Mouse (Mus musculus): ENCODE measurements around the gene Prcc. TPM values are rescaled to one million over a fixed set of nuclear protein-coding genes. Genes with fewer than 3 reads are reported as not detected.
A peak's percentile ranks its signal among the peaks of the same experiment; 100 is the strongest.
"Not testable (repeated sequence)": the region's sequence is repeated elsewhere in the genome, so short reads cannot be mapped to it uniquely, and the experiment has no call there.

Gene Prcc
- polyA plus RNA-seq, 1 experiment from 2014 or later: 30.4 TPM

DNA sequence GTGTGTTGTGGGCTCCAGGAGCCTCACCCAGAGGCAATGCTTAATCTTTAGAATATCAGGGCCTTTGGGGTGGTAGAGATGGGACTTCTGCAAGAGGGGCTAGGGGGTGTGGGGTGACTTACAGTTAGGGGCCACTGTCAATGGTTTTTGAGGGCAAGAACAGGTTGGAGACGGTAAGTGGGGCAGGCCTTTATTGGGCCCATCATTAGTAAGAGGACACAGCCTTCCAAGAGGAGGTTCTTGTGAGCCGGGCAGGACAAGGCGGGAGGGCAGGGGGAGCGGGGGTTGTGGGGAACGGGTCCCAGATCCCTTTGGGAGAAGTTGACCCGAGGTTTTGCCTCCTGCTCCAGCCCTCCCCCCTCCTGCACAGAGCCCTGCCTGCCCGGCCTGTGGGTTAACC lies 28.1 kb upstream of the Prcc start:
- no peak overlapping the region for H3K4me3 ChIP-seq (ENCODE audit: inconsistent target)
- peaks cover 37% of the 10 kb centered on the region; the same call in 1 of the 2 replicates for H3K36me3 ChIP-seq (ENCODE audit: inconsistent target)
- H3K79me2 ChIP-seq (ENCODE audit: inconsistent target): peaks cover 55% of the 10 kb centered on the region
- WGBS (ENCODE audit: missing documents): 88% methylated on average over 7 of the region's 7 CpGs
- H3K27ac ChIP-seq: no peak overlapping the region

DNA sequence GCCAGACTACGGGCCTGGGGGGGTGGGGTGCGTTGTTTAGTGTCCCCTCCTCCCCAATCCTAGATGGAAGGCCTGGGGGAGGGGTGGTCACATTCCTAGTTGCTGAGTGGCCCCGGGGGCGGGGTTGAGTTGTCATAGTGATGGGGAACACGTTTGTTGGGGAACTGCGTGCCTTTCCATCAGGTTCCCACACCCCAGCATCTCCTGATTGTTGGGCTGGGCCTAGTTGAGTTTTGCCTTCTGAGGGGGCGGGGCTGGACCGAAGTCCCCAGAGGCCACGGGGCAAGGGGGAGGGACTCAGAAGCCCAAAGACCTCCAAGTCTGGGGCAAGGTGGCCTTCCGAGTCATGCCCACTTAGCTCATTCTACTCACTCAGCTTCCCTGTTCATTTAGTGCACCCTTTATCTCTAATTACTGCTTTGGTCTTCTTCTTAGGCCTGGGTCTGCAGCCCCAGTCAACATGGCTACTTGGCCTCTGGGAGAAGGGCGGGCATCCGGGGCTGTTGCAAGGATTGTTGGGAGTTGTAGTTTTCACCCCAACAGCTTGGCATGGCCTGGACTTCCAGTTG lies 25.2 kb upstream of the Prcc start:
- WGBS (ENCODE audit: missing documents): 26% methylated on average over 12 of the region's 12 CpGs
- Histone ChIP-seq H3K36me3 (ENCODE audit: inconsistent target) (peaks cover 26% of the 10 kb centered on the region; the same call in 1 of the 2 replicates), H3K27ac (peak overlapping the region; percentile 85), H3K4me3 (ENCODE audit: inconsistent target) (peak overlapping the region; percentile 28; the same call in 1 of the 2 replicates), H3K79me2 (ENCODE audit: inconsistent target) (peaks cover 73% of the 10 kb centered on the region)

- peaks cover 18% of the 10 kb centered on the region; the same call in 1 of the 2 replicates for H3K36me3 ChIP-seq (ENCODE audit: inconsistent target)
Observed at GRCm38 (mm10) chr3:87909874-87910273, 24.5 kb upstream of the Prcc start.

DNA sequence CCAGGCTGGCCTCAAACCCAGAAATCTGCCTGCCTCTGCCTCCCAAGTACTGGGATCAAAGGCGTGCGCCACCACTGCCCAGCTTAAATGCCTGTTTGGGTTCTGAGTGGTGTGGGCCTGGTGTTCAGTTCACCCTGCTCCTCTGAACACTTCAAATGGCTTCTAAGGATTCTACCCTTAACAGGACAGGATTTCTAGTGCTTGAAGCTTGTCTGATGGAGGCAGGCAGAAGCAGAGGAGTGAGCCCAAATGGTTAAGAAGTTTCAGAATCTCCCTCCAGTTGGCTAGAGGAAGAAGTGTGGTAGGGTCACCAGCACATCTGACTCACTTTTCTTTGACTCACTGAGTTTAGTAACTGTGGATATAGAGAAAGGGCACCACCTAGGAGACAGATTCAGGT lies 24.0 kb upstream of the Prcc start:
- H3K4me3 ChIP-seq (ENCODE audit: inconsistent target): no peak overlapping the region
- peaks cover 13% of the 10 kb centered on the region; the same call in 1 of the 2 replicates for H3K36me3 ChIP-seq (ENCODE audit: inconsistent target)
- H3K79me2 ChIP-seq (ENCODE audit: inconsistent target): peaks cover 73% of the 10 kb centered on the region
- H3K27ac ChIP-seq: peak overlapping the region; percentile 85
- WGBS (ENCODE audit: missing documents): 86% methylated on average over 2 of the region's 2 CpGs

More at GRCm38 (mm10) chr3:87909874-87910273, 24.5 kb upstream of the Prcc start:
- 40% methylated on average over 4 of the region's 4 CpGs for WGBS (ENCODE audit: missing documents)
- Histone ChIP-seq H3K79me2 (ENCODE audit: inconsistent target) (peaks cover 73% of the 10 kb centered on the region), H3K27ac (peak overlapping the region; percentile 85), H3K4me3 (ENCODE audit: inconsistent target) (peak overlapping the region; percentile 28; the same call in 1 of the 2 replicates)

GRCm38 (mm10) chr3:87907906-87908305 lies 22.5 kb upstream of the Prcc start:
- peak overlapping the region; percentile 66 for H3K27ac ChIP-seq

GRCm38 (mm10) chr3:87906981-87907857 lies 21.8 kb upstream of the Prcc start:
- WGBS (ENCODE audit: missing documents): under 1% methylated on average over 25 of the region's 27 CpGs
- no peaks in the 10 kb centered on the region for H3K36me3 ChIP-seq (ENCODE audit: inconsistent target)
- H3K79me2 ChIP-seq (ENCODE audit: inconsistent target): peaks cover 55% of the 10 kb centered on the region
- H3K4me3 ChIP-seq (ENCODE audit: inconsistent target): peak overlapping the region; percentile 84
- peak overlapping the region; percentile 66 for H3K27ac ChIP-seq

More at GRCm38 (mm10) chr3:87907906-87908305, 22.5 kb upstream of the Prcc start:
- H3K79me2 ChIP-seq (ENCODE audit: inconsistent target): peaks cover 62% of the 10 kb centered on the region
- no peaks in the 10 kb centered on the region for H3K36me3 ChIP-seq (ENCODE audit: inconsistent target)
- 29% methylated on average over 1 of the region's 1 CpGs for WGBS (ENCODE audit: missing documents)
- H3K4me3 ChIP-seq (ENCODE audit: inconsistent target): peak overlapping the region; percentile 84

GRCm38 (mm10) chr3:87906601-87906980 lies 21.2 kb upstream of the Prcc start:
- H3K36me3 ChIP-seq (ENCODE audit: inconsistent target): no peaks in the 10 kb centered on the region
- H3K79me2 ChIP-seq (ENCODE audit: inconsistent target): peaks cover 49% of the 10 kb centered on the region
- H3K4me3 ChIP-seq (ENCODE audit: inconsistent target): peak overlapping the region; percentile 84
- 3% methylated on average over 39 of the region's 47 CpGs for WGBS (ENCODE audit: missing documents)
- peak overlapping the region; percentile 66; the same call in 1 of the 2 replicates for H3K27ac ChIP-seq

GRCm38 (mm10) chr3:87905880-87906485 lies 20.6 kb upstream of the Prcc start, which contains the start of gene Hdgf:
TSS of gene Hdgf (plus strand) at chr3:87906321.
- H3K79me2 ChIP-seq (ENCODE audit: inconsistent target): peaks cover 43% of the 10 kb centered on the region
- peak within 1 kb of the TSS; percentile 66 for H3K27ac ChIP-seq
- no peaks in the 10 kb centered on the region for H3K36me3 ChIP-seq (ENCODE audit: inconsistent target)
- peak within 1 kb of the TSS; percentile 84 for H3K4me3 ChIP-seq (ENCODE audit: inconsistent target)
- 1% methylated on average over 57 of the region's 57 CpGs for WGBS (ENCODE audit: missing documents)

DNA sequence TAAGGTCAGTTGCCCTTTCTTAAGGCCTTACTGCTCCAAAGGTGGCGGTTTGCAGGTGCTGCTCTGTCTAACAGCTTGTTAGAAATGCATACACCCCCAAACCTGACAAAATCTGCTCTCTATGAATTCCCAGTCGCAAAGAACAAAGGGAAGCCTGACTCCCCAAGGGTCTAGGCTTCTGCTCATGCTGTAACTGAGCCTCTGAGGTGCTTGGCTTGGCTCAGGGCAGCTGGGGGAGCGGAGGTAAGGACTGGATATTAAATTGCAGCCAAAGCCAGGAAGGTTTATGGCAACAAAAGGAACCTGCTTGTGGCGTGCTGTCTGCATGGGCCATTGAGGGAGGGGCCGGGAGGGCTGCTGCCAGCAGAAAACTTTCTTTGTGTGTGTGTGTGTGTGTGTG lies 18.4 kb upstream of the Prcc start:
- Histone ChIP-seq H3K27ac (no peak overlapping the region), H3K36me3 (ENCODE audit: inconsistent target) (no peaks in the 10 kb centered on the region), H3K4me3 (ENCODE audit: inconsistent target) (no peak overlapping the region), H3K79me2 (ENCODE audit: inconsistent target) (peaks cover 21% of the 10 kb centered on the region)
- 100% methylated on average over 3 of the region's 5 CpGs for WGBS (ENCODE audit: missing documents)

DNA sequence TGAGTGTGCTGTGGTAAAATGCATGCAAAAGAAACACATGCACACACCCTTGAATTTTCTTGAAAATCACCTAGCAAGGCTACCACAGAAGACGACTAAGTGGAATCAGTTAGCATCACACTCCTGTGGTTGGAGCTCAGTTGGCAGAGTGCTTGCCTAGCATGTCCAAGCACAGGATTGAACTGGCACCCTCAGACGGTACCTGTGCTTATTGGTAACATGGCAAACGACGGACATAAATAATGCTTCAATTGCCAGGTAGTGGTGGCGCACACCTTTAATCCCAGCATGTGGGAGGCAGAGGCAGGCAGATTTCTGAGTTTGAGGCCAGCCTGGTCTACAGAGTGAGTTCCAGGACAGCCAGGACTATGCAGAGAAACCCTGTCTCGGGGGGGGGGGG lies 16.6 kb upstream of the Prcc start:
- 69% methylated on average over 5 of the region's 6 CpGs for WGBS (ENCODE audit: missing documents)
- not testable (repeated sequence) for H3K27ac ChIP-seq; H3K79me2 ChIP-seq (ENCODE audit: inconsistent target); H3K36me3 ChIP-seq (ENCODE audit: inconsistent target); H3K4me3 ChIP-seq (ENCODE audit: inconsistent target)

- 0% methylated on average over 1 of the region's 1 CpGs for WGBS (ENCODE audit: missing documents)
- H3K4me3 ChIP-seq (ENCODE audit: inconsistent target): no peak overlapping the region
- H3K79me2 ChIP-seq (ENCODE audit: inconsistent target): no peaks in the 10 kb centered on the region
- H3K36me3 ChIP-seq (ENCODE audit: inconsistent target): no peaks in the 10 kb centered on the region
- H3K27ac ChIP-seq: no peak overlapping the region
Observed at GRCm38 (mm10) chr3:87901036-87901624, 15.7 kb upstream of the Prcc start.

DNA sequence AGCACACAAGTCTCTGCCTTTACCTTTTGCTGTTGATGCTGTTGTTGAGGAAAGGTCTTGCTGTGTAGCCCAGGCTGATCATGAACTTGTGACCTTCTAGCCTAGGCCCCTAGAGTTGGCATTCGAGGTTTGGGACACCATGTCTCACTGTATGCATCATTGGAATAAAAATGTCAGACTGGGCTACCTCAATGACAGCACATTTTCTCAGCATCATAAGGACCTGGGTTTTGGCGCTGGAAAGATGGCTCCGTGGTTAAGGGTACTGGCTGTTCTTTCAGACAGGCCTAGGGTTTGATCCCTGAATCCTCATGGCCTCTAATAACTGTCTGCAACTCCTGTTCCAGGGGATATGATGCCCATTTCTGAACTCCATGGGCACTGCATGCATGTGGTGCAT lies 14.4 kb upstream of the Prcc start:
- no peak overlapping the region for H3K4me3 ChIP-seq (ENCODE audit: inconsistent target)
- no peaks in the 10 kb centered on the region for H3K36me3 ChIP-seq (ENCODE audit: inconsistent target)
- 100% methylated on average over 1 of the region's 3 CpGs for WGBS (ENCODE audit: missing documents)
- H3K27ac ChIP-seq: no peak overlapping the region
- H3K79me2 ChIP-seq (ENCODE audit: inconsistent target): no peaks in the 10 kb centered on the region

GRCm38 (mm10) chr3:87899266-87899665 lies 13.9 kb upstream of the Prcc start:
- Histone ChIP-seq H3K4me3 (ENCODE audit: inconsistent target) (no peak overlapping the region), H3K27ac (no peak overlapping the region), H3K36me3 (ENCODE audit: inconsistent target) (no peaks in the 10 kb centered on the region), H3K79me2 (ENCODE audit: inconsistent target) (no peaks in the 10 kb centered on the region)
- 84% methylated on average over 3 of the region's 3 CpGs for WGBS (ENCODE audit: missing documents)

- WGBS (ENCODE audit: missing documents): 93% methylated on average over 3 of the region's 3 CpGs
- Histone ChIP-seq H3K79me2 (ENCODE audit: inconsistent target) (no peaks in the 10 kb centered on the region), H3K36me3 (ENCODE audit: inconsistent target) (no peaks in the 10 kb centered on the region), H3K4me3 (ENCODE audit: inconsistent target) (no peak overlapping the region), H3K27ac (no peak overlapping the region)
Observed at GRCm38 (mm10) chr3:87893367-87893905, 8.0 kb upstream of the Prcc start.
